Mouse (Mus musculus): ENCODE data around the gene Lrfn2. TPM values are rescaled to one million over a fixed set of nuclear protein-coding genes. Genes with fewer than 3 reads are reported as not detected.

Lrfn2 gene
- polyA plus RNA-seq, 1 experiment: not detected

- TF ChIP-seq EP300 (IDR thresholded peaks at IDR 0.05; ENCODE audit: insufficient read depth, low read depth, low read length) (no peak), POLR2A (IDR thresholded peaks at IDR 0.05; ENCODE audit: insufficient read depth, low read length) (no peak), CTCF (IDR thresholded peaks at IDR 0.05; ENCODE audit: low read depth, low read length) (no peak)
- peaks cover 17% of the 10 kb centered on the region for H3K4me1 ChIP-seq (ENCODE audit: control insufficient read depth, insufficient read depth, low read length)
- H3K9ac ChIP-seq (ENCODE audit: low read depth, poor library complexity, severe bottlenecking): no peak overlapping the region
- no peak overlapping the region for H3K4me3 ChIP-seq (ENCODE audit: low read depth, low read length)
- no peak overlapping the region for H3K27ac ChIP-seq (ENCODE audit: insufficient read depth, low read length)
- no peaks in the 10 kb centered on the region for H3K36me3 ChIP-seq (ENCODE audit: control insufficient read depth, insufficient read depth, low read length, poor library complexity, severe bottlenecking)
- no peaks in the 10 kb centered on the region for H3K9me3 ChIP-seq (replicated peaks; ENCODE audit: control insufficient read depth, insufficient read depth, low read length, poor library complexity, severe bottlenecking)
- H3K27me3 ChIP-seq (ENCODE audit: control insufficient read depth, insufficient read depth, low read length, poor library complexity, severe bottlenecking): no peaks in the 10 kb centered on the region
Measured at GRCm38 (mm10) chr17:49018774-49019488, 86.8 kb downstream of the Lrfn2 start.

- H3K9ac ChIP-seq (ENCODE audit: low read depth, poor library complexity, severe bottlenecking): peak overlapping the region; percentile 26; the same call in 1 of the 2 replicates
- H3K27ac ChIP-seq (ENCODE audit: insufficient read depth, low read length): no peak overlapping the region
- no peaks in the 10 kb centered on the region for H3K36me3 ChIP-seq (ENCODE audit: control insufficient read depth, insufficient read depth, low read length, poor library complexity, severe bottlenecking)
- H3K4me3 ChIP-seq (ENCODE audit: low read depth, low read length): peak overlapping the region; percentile 34
- no peaks in the 10 kb centered on the region for H3K27me3 ChIP-seq (ENCODE audit: control insufficient read depth, insufficient read depth, low read length, poor library complexity, severe bottlenecking)
- H3K4me1 ChIP-seq (ENCODE audit: control insufficient read depth, insufficient read depth, low read length): peaks cover 16% of the 10 kb centered on the region
- TF ChIP-seq CTCF (IDR thresholded peaks at IDR 0.05; ENCODE audit: low read depth, low read length) (no peak), EP300 (IDR thresholded peaks at IDR 0.05; ENCODE audit: insufficient read depth, low read depth, low read length) (0 out of 2 replicates have a peak, but pooled peaks have one; percentile 37)
- no peaks in the 10 kb centered on the region for H3K9me3 ChIP-seq (replicated peaks; ENCODE audit: control insufficient read depth, insufficient read depth, low read length, poor library complexity, severe bottlenecking)
Measured at GRCm38 (mm10) chr17:49029556-49030268, 97.5 kb downstream of the Lrfn2 start.

- TF ChIP-seq POLR2A (IDR thresholded peaks at IDR 0.05; ENCODE audit: insufficient read depth, low read length): no peak
- no peak for TF ChIP-seq CTCF (IDR thresholded peaks at IDR 0.05; ENCODE audit: low read depth, low read length)
- TF ChIP-seq EP300 (IDR thresholded peaks at IDR 0.05; ENCODE audit: insufficient read depth, low read depth, low read length): no peak
- peak overlapping the region; percentile 34 for H3K27ac ChIP-seq (ENCODE audit: insufficient read depth, low read length)
- peaks cover 18% of the 10 kb centered on the region for H3K4me1 ChIP-seq (ENCODE audit: control insufficient read depth, insufficient read depth, low read length)
- H3K4me3 ChIP-seq (ENCODE audit: low read depth, low read length): peak overlapping the region; percentile 34
- H3K9ac ChIP-seq (ENCODE audit: low read depth, poor library complexity, severe bottlenecking): no peak overlapping the region
- H3K36me3 ChIP-seq (ENCODE audit: control insufficient read depth, insufficient read depth, low read length, poor library complexity, severe bottlenecking): no peaks in the 10 kb centered on the region
- no peaks in the 10 kb centered on the region for H3K27me3 ChIP-seq (ENCODE audit: control insufficient read depth, insufficient read depth, low read length, poor library complexity, severe bottlenecking)
- H3K9me3 ChIP-seq (replicated peaks; ENCODE audit: control insufficient read depth, insufficient read depth, low read length, poor library complexity, severe bottlenecking): no peaks in the 10 kb centered on the region
Measured at GRCm38 (mm10) chr17:49030269-49030615, 98.1 kb downstream of the Lrfn2 start.

GRCm38 (mm10) chr17:49030841-49031240 is 98.7 kb downstream of the Lrfn2 start:
- no peaks in the 10 kb centered on the region for H3K27me3 ChIP-seq (ENCODE audit: control insufficient read depth, insufficient read depth, low read length, poor library complexity, severe bottlenecking)
- H3K4me1 ChIP-seq (ENCODE audit: control insufficient read depth, insufficient read depth, low read length): peaks cover 20% of the 10 kb centered on the region
- H3K9me3 ChIP-seq (replicated peaks; ENCODE audit: control insufficient read depth, insufficient read depth, low read length, poor library complexity, severe bottlenecking): no peaks in the 10 kb centered on the region
- H3K36me3 ChIP-seq (ENCODE audit: control insufficient read depth, insufficient read depth, low read length, poor library complexity, severe bottlenecking): no peaks in the 10 kb centered on the region
- no peak for TF ChIP-seq CTCF (IDR thresholded peaks at IDR 0.05; ENCODE audit: low read depth, low read length)
- H3K9ac ChIP-seq (ENCODE audit: low read depth, poor library complexity, severe bottlenecking): no peak overlapping the region
- peak overlapping the region; percentile 34 for H3K27ac ChIP-seq (ENCODE audit: insufficient read depth, low read length)
- no peak overlapping the region for H3K4me3 ChIP-seq (ENCODE audit: low read depth, low read length)

- no peak overlapping the region for H3K4me3 ChIP-seq (ENCODE audit: low read depth, low read length)
- H3K9me3 ChIP-seq (replicated peaks; ENCODE audit: control insufficient read depth, insufficient read depth, low read length, poor library complexity, severe bottlenecking): no peaks in the 10 kb centered on the region
- no peak overlapping the region for H3K9ac ChIP-seq (ENCODE audit: low read depth, poor library complexity, severe bottlenecking)
- no peaks in the 10 kb centered on the region for H3K27me3 ChIP-seq (ENCODE audit: control insufficient read depth, insufficient read depth, low read length, poor library complexity, severe bottlenecking)
- no peaks in the 10 kb centered on the region for H3K36me3 ChIP-seq (ENCODE audit: control insufficient read depth, insufficient read depth, low read length, poor library complexity, severe bottlenecking)
- TF ChIP-seq CTCF (IDR thresholded peaks at IDR 0.05; ENCODE audit: low read depth, low read length) (no peak), POLR2A (IDR thresholded peaks at IDR 0.05; ENCODE audit: insufficient read depth, low read length) (no peak), EP300 (IDR thresholded peaks at IDR 0.05; ENCODE audit: insufficient read depth, low read depth, low read length) (no peak)
- no peak overlapping the region for H3K27ac ChIP-seq (ENCODE audit: insufficient read depth, low read length)
- H3K4me1 ChIP-seq (ENCODE audit: control insufficient read depth, insufficient read depth, low read length): peaks cover 20% of the 10 kb centered on the region
Measured at GRCm38 (mm10) chr17:49031790-49032189, 99.6 kb downstream of the Lrfn2 start.

GRCm38 (mm10) chr17:49033276-49033675 is 101.1 kb downstream of the Lrfn2 start:
- no peak overlapping the region for H3K9ac ChIP-seq (ENCODE audit: low read depth, poor library complexity, severe bottlenecking)
- H3K27me3 ChIP-seq (ENCODE audit: control insufficient read depth, insufficient read depth, low read length, poor library complexity, severe bottlenecking): no peaks in the 10 kb centered on the region
- H3K4me3 ChIP-seq (ENCODE audit: low read depth, low read length): no peak overlapping the region
- TF ChIP-seq CTCF (IDR thresholded peaks at IDR 0.05; ENCODE audit: low read depth, low read length): no peak
- TF ChIP-seq EP300 (IDR thresholded peaks at IDR 0.05; ENCODE audit: insufficient read depth, low read depth, low read length): peak; percentile 95
- TF ChIP-seq POLR2A (IDR thresholded peaks at IDR 0.05; ENCODE audit: insufficient read depth, low read length): no peak
- H3K27ac ChIP-seq (ENCODE audit: insufficient read depth, low read length): peak overlapping the region; percentile 83
- peaks cover 16% of the 10 kb centered on the region for H3K4me1 ChIP-seq (ENCODE audit: control insufficient read depth, insufficient read depth, low read length)
- no peaks in the 10 kb centered on the region for H3K36me3 ChIP-seq (ENCODE audit: control insufficient read depth, insufficient read depth, low read length, poor library complexity, severe bottlenecking)
- H3K9me3 ChIP-seq (replicated peaks; ENCODE audit: control insufficient read depth, insufficient read depth, low read length, poor library complexity, severe bottlenecking): no peaks in the 10 kb centered on the region
